Mouse (Mus musculus) adrenal gland, postnatal 4 days (tissue): ENCODE results near the gene Ddx1. TPM values are rescaled to one million over a fixed set of nuclear protein-coding genes. Genes with fewer than 3 reads are reported as not detected.
"Not testable (repeated sequence)": the region's sequence is repeated elsewhere in the genome, so short reads cannot be mapped to it uniquely, and the experiment has no call there.

Experiments
- DNase-seq, 2 experiments: peaks; one replicate each; pipeline ENCODE4 v3.0.0; 2021 to 2022; ENCODE audit warnings: low spot score in 2 of 2, mixed read lengths in 2 of 2
- total RNA-seq, 2 experiments: library from RNA; stranded (reverse); gene quantifications; 2 replicates each; pipeline ENCODE4 v1.2.3; 2021

Gene Ddx1
- total RNA-seq, 2 experiments from 2014 or later, result 103 to 116 TPM

DNA sequence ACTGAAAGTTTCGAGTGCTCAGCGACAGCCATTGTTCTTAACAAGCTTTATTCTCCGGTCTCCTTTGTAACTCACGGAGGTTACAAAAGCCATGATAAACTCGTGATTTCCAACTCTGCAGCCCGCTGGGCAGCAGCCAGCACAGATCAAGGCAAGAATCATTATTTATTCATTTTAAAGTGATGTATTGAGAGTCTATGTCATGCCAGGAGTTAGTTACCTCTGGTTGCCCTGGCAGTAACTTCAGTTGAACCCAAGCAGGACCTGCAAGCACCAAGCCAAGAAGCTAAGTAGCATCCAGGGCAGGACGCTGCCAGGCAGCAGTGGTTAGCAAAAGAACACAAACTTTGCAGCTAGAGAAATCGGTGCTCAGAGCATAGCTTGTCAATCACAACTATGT lies 41.9 kb downstream of the Ddx1 start:
- DNase-seq, result no peak

DNA sequence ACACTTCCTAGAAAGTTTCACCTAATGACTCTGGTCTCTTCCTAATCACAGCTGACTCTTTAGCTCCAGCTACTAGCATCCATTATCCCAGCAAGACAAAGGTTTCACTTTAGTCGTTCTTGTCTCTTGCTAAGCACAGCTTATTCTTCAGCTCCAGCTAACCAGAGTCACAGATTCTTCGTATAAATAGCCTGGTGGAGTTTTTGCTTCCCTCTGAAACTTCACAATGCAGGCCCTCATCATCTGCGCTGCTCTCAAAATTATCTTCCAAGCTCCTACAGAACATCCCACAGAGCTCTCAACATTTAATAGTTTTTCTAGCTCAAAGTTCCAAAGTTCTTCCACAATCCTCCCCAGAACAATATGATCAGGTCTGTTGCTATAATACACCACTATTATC lies 43.3 kb downstream of the Ddx1 start:
- no peak for DNase-seq

DNA sequence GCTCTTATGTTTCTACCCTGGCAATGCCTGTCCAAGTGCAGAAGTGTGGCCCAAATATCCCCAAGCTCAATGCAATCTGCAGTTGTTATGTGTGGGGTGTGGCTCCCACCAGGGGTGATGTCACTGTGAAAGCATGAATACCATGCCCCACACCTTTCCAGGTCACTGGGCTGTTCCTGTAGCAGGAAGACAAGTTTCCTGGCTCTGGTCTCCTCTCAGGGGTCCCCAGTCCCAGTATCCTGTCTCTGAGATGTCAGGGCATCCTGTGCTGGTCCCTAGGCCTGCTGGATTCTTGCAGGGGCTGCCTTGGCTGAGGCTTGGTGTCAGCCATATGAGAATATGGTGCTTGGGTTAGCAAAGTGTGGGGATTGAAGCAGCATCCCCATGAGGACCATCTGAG lies 46.7 kb downstream of the Ddx1 start:
- DNase-seq, result no peak

DNA sequence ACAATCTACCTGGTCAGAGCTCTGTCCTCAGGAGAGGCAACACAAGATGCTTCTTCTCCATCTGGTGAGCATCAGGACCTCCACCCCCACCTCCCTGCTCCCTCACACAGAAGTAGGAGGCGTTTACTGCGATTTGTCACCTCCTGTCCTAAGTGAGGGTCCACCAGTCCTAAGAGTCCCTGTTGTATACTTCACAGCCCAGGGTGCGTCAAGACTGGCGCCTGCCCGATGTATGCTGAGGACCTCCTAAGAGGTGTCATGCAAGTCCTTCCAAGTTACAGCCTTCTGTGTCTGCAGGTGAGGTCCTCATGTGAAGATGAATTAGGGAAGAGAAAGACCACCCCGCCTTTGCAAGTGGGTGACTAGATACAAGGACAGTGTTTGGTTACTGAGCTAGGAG lies 48.4 kb downstream of the Ddx1 start:
- no peak for DNase-seq

DNA sequence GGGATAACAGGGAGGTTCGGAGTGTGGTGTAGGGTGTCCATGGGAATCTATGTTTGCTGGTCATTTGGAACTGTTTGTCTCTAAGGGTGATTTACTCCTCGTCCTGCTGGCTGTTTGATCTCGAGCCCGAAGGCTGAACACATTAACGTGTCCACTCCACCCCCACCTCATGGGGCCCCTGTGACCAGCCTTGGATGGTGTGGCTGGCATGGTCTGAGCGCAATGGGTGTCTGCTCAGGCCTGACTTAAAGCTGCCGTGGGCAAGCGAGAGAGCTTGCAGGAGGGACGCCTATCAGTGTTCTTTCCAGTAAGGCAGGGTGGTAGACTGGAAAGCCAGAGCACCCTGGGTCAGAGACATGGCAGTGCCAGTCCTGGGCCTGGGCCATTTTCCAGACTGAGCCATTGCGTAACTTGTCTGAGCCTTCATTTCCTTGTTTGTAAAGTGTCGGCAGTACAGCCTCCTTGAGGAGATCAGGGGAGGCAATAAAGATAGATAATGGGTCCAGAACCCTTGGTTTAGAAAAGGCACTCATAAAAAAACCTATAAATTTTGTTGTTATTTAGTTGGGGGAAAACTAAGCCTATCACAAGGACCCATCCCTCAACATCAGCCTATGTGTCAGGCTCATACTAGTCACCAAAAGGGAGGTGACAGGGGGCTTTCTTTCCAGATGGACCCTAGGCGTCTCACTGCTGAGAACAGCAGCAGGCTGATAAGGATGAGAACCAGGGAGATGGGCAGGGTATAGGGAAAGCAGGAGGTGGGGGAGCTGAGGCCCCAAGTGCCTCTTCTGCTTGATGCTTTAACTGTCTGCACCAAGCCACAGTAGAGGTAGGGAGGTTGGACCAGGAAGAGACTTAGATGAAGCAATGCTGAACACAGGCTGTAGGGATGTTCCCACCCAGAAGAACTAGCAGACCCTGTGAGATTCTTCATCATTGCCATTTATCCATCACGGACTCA lies 49.4 kb downstream of the Ddx1 start:
- DNase-seq, result no peak

DNA sequence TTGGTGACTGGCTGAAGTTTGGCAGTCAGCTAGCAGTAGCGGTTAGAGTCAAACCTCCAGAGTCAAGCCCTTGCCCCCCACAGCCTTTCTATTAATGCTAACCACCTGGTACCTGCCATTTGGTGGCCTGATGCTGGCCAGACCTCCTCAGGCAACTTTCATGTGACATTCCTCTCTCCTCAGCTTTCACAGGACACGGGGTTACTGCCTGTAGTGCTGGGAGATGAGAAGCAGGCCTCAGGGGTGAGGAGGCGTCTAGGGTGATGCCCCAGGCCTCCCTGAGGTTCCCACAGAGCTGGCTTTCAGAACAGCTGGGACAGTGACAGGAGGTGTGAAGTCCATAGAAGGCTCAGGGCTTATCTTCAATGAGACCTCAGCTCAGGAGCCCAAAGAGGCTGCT lies 50.9 kb downstream of the Ddx1 start:
- no peak for DNase-seq

DNA sequence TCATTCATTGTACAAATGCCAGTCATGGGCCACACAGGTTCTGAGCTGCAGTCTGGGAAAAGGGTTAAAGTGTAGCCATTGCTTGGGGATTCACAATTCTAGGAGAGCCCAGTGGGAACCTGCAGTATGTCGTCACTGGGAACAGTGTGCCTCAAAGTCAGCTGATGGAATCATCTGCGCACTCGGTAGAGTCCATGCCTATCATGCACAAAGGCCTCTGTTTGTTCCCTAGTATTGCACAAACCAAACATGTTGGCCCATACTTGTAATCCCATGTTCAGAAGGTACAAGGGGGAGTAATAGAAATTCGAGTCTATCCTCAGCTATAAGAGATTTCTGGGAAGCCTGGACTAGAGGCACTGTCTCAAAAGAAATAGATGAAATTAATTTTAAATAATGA lies 52.9 kb downstream of the Ddx1 start:
- no peak for DNase-seq

DNA sequence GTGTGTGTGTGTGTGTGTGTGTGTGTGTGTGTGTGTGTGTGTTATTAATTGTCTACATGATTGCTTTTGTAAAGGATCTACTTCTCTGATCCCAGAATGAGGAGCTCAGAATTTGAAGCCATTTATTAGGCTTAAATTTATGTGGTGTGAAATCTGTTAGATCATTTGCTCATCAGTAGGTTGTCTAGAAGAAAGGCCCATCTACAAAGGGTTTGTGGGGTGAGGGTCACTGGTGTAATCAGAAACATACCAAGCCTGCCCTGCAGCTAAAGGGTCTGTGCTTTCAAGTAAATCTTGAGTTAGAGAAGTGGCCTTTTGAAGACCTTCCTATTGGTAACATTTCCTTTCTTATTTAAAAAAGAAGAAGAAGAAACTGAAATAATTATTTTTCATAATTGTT lies 53.5 kb downstream of the Ddx1 start:
- no peak for DNase-seq

DNA sequence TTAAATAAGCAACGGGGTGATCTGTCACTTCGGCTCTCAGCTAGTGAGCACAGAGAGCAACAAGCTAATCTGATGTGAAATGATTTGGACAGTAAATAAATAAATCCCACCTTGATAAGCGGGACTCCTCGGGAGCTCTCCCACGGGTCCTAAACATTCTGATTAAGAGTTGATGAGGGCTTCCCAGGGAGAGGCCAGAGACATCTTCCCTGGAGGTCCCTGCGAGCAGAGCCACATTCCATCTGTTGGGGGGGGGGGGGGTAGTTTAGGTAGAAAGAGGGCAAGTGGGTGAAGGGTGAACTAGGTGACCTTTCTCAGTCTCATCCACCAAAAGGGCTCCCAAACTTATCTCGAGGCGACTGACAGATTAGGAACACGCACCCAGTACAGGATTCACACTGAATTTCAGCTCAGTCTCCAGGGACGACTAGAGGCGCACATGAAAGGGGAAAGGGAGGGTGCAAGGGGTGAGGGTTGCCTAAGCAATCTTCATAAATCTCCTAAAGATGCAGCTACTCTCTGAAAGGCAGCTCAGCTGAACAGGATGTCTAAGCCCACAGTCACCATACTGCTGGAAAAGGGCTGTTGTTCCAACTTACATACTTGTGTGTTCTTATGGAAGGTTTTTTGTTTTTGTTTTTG lies 60.8 kb downstream of the Ddx1 start:
- no peak for DNase-seq

DNA sequence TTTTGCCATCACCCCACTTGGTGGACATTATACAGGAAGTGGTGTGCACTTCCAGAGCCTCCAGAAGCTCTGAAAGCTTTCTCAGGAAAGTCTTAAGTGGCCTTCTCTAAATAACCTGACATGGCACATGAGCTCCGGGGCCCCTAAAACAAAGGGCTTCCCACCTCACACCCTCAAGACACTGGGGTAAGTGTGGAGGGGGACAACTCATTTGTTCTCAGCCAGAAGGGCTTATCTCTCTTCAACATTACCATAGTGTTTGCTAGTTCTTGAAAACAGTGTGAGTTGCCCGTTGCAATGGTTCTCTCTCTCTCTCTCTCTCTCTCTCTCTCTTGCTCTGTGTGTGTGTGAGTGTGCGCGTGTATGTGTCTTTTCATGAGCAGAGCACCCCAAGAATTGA lies 62.8 kb downstream of the Ddx1 start:
- no peak for DNase-seq

DNA sequence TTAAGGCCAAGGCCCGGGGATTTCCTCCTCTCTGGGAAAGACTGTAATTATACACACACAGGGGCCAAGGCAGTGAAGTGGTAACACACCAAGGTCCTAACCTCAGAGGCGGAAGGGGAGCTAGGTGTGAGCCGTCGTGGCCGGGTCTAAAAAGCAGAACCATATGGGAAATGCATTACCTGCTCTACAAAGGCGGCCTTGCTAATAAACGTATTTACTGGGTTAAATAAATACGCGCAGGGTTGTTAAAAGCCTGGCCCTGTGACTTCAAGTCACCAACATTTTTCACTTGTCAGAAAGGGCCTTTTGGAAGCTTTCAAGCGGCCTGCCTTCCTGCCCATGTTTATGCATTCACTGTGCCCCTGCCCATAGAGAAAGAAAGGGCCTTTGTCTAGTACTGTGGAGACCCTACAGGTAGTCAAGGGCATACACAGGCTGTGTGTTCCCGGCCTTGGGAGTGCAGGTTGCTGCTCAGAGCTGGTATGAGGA lies 64.1 kb downstream of the Ddx1 start:
- DNase-seq, result no peak

DNA sequence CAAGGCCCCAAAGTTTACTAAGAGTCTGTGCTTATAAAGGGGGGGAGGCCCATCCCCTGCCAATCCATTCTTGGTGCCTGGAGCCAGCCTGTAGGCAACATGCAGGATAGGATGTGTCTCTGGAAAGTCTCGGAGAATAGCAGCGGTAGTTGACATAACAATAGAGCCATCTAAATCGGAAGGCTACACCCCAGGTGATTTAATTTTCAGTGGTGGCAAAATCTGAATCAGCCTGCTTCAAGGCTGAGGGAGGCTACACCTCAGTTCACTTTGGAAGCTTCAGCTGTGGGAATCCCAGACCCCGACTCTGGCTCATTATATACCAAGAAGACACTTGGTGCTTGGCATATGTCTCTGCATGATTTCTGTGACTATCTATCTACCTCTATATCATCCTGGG lies 64.9 kb downstream of the Ddx1 start:
- not testable (repeated sequence) for DNase-seq

DNA sequence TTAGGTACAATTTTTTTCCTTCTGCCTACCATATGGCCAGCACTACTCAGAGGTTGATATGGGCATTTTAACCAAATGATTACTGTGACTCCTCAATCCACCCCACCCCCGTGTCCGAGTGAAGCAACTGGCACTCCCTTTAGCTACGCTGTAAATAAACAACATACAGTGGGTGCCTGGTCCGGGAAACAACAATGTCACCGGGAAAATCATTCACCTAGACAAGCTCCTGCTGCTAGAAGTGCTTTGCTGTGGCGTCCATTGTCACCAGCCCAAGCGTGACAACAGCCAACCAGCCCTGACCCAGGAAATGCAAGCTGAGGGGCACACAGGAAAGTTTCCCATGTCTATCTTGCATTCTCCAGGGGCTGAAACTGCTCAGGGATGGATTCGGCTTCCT lies 66.8 kb downstream of the Ddx1 start:
- no peak for DNase-seq

DNA sequence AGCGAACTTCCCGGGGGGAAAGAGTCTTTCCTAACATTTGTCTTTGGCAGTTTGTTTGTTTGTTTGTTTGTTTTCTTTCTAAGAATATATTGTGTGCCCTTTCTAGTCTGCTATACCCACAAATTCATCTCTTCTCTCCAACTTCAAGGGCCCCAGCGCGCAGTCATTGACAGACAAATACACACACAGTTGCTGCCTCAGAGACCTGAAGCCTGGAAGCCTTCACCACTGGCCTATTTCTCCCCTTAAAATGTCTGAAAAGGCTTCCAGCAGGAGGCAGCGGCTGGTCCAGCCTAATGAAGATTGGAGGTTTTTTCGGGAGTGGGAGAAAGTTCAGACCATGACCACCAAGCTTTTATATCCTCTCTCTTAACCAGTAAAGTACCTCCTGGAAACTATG lies 67.3 kb downstream of the Ddx1 start:
- no peak for DNase-seq

DNA sequence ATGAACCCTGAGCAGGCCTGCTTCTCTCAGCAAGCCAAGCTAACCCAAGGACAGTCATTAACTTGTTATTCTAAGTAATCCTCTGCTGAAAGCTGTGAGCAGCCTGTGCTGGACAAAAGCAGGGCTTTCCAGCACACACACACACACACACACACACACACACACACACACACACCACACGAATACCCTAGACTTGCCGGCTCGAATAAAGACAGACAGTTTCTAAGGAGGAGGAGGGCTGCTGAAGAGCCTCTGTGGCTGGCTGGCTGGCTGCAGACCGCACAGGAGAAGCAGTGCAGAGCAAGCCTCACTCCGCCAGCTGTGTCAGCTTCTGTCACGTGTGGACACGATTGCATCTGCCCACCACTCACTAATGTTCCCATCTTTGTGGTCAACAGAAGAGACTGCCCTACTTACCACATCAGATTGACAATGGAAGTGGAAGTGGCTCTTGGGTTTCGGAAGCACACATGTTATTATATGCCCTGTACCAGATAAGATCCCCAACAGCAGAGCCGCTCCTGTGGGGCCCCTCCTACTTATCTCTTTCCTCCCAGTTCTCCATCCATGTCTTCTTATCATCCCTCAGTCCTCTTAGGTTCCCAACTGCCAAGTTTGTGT lies 68.2 kb downstream of the Ddx1 start:
- DNase-seq, result no peak

DNA sequence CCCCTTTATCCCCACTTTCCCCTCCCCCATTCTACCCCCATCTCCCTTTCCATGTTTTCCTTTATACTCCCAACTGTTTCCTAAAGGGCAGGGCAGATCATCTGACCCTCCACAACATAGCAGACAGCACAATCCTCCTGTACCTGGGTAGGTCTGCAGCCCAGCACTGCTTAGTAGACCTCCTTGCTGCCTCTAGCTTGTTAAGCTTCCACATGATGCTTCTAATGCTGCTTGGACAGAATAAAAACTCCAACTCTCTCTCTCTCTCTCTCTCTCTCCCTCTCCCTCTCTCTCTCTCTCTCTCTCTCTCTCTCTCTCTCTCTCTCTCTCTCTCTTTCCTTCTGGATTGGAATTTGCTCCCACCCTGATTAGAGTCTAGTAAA lies 68.7 kb downstream of the Ddx1 start:
- no peak for DNase-seq

DNA sequence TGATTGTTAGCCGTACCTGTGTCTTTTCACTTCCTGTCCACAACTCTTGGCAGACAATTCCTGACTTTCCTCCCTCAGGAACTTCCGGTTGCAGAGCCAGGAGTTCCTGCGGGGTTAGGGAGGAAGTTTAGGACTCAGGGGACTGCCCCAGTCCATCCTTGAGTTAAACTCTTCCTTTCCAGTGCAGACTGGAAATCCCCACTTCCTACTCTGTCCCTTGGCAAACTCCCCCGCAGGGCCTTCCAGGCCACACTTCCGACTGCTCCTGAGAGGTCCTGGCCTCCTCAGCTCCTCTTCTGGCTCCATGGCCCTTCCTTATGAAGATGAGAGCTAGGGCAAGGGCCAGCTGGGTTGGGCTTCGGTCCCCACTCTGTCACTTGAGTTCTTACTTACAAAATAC lies 71.4 kb downstream of the Ddx1 start:
- DNase-seq, result no peak

DNA sequence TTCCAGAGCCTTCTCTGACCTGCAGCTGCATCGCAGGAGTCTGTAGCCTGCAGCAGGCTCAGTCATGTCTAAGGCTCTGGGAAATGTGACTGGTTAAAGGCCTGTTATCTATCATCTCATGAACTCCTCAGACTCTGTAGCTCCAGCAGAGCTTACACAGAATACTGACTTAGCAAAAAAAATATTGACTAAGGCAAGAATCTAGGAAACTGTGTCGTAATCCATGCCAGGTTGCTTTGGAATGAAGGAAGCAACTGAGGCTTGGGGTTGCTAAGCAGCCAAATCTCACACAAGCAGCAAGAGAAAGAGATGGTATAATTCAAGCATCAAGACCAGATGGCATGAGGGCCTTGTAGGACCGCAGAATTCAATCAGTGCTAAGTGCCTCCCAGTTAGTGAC lies 72.1 kb downstream of the Ddx1 start:
- DNase-seq, result no peak

DNA sequence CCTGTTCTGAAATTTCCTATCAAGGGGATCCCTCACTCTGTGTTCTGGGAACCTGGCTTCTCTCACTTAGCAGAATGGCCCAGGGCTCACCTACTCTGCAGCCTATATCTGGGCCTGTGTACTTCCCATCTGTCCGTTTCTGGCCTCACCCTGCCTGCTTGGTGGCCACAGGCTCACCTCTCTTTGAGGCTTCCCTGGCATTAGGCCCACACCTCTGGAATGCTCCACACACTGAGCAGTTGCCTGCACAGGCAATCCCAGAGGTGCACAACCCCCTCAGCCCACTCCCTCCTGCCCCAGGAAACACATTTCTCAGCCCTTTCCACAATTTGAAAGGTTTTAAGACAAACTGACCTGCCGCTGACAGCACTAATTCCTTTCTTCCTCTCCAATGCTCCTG lies 72.9 kb downstream of the Ddx1 start:
- DNase-seq, result no peak

DNA sequence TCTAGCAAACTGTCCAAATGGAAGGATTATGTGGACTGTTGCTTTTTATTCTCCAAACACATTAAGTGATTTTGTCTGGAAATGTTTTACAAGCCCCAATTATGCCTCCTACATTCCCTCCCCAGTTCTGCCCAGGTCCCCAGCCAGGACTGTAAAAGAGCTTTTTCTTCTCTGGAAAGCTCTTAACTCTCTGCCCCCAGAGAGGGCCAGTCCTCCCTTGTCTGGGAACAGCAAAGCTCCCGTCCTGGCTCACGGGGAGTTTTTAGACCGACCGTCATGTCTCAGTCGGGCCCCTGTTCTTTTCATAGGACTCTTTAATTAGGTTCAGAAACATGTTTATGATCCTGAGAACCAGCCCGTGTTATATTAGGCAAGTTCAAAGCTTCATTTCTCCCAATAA lies 75.0 kb downstream of the Ddx1 start:
- DNase-seq, result no peak

DNA sequence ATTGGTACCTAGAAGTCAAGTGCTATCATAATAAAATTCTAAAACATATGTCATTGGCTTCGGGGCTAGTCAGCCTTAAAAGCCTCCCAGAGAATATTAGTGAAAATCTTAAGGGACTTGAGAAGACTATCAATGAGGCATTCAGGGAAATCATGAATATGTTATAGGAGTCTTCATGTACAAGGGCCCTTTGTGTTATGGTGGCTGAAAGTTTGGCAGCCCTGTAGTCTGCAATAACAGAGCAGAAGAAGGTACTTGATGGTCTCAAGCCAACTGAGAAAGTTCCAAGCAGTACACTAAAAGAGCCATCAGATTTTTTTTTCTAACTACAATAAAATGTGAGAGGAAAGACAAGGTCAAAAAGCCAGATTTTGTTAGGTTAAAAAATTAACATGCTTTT lies 80.9 kb downstream of the Ddx1 start:
- DNase-seq, result no peak

DNA sequence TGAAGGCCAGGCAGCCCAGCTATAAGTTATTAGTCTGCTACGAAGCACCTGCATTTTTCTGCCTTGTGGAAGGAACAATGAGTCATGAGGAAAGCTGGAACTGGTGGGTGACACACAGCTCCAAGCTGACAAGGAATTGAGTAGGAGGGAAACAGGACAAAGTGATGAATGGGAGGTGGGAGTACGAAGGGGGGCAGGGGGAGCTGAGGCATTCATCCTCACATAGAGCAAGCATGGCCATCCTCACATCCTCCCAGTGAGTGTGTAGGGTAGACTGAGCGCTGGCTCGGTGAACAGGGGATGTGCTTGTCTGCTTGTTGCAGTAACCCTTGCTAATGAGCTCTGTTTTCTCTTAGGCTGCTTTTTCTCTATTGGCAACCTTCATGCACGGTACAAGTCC lies 81.9 kb downstream of the Ddx1 start:
- DNase-seq, result no peak
